In genomic region chr5:147293127-147293910, GRCm38 (mm10) we compare ENCODE assay signal across 8 mouse cellular contexts. TPM values are rescaled to one million over a fixed set of nuclear protein-coding genes. Genes with fewer than 3 reads are reported as not detected.
A peak's percentile ranks its signal among the peaks of the same experiment; 100 is the strongest.
DNase-seq lines count a peak whose midpoint lies in the region; ATAC-seq and TF ChIP-seq lines count a peak whose summit lies in the region.

No protein-coding gene starts in this region.

- H3K9me3 ChIP-seq in intestine, postnatal 0 days (ENCODE audit: control insufficient read depth) = no peaks in the 10 kb centered on the region
- no peaks in the 10 kb centered on the region for H3K9me3 ChIP-seq in midbrain, postnatal 0 days (ENCODE audit: low read length)
- no peaks in the 10 kb centered on the region for H3K9me3 ChIP-seq in stomach, postnatal 0 days (ENCODE audit: control insufficient read depth, low read length)

- H3K27me3 ChIP-seq in intestine, postnatal 0 days (replicated peaks; ENCODE audit: control insufficient read depth, insufficient read depth, low read length) = peaks cover 5% of the 10 kb centered on the region; the same call in 1 of the 2 replicates
- H3K27me3 ChIP-seq in liver, adult 2 months (ENCODE audit: control insufficient read depth, insufficient read depth, low read length) = peaks cover 12% of the 10 kb centered on the region; the same call in 1 of the 2 replicates
- H3K27me3 ChIP-seq in midbrain, postnatal 0 days (ENCODE audit: insufficient read depth, low read length) = peaks cover 57% of the 10 kb centered on the region
- peaks cover 5% of the 10 kb centered on the region; the same call in 1 of the 2 replicates for H3K27me3 ChIP-seq in stomach, postnatal 0 days (ENCODE audit: control insufficient read depth, insufficient read depth, low read length)

- peak overlapping the region; percentile 54 for H3K4me2 ChIP-seq in intestine, postnatal 0 days (replicated peaks; ENCODE audit: low read depth)
- H3K4me2 ChIP-seq in midbrain, postnatal 0 days (ENCODE audit: low read depth, low read length, poor library complexity, severe bottlenecking) = no peak overlapping the region
- 0 out of 2 replicates have a peak overlapping the region, but pooled peaks have one; percentile 12 for H3K4me2 ChIP-seq in stomach, postnatal 0 days (replicated peaks; ENCODE audit: low read depth)

- 0 out of 2 replicates have a peak, but pooled peaks cover 4% of the 10 kb centered on the region for H3K4me1 ChIP-seq in intestine, postnatal 0 days (replicated peaks; ENCODE audit: control insufficient read depth, insufficient read depth, low read length)
- H3K4me1 ChIP-seq in liver, adult 2 months (ENCODE audit: control insufficient read depth, insufficient read depth, low read length) = no peaks in the 10 kb centered on the region
- H3K4me1 ChIP-seq in midbrain, postnatal 0 days (ENCODE audit: insufficient read depth, low read length) = no peaks in the 10 kb centered on the region
- H3K4me1 ChIP-seq in stomach, postnatal 0 days (replicated peaks; ENCODE audit: control insufficient read depth, insufficient read depth) = no peaks in the 10 kb centered on the region

- H3K79me2 ChIP-seq in liver, adult 2 months (ENCODE audit: control insufficient read depth, insufficient read depth, low read length) = no peaks in the 10 kb centered on the region

- no peak overlapping the region for H3K9ac ChIP-seq in intestine, postnatal 0 days (ENCODE audit: low read depth, low read length)
- no peak overlapping the region for H3K9ac ChIP-seq in liver, adult 2 months (ENCODE audit: low read depth, low read length)
- H3K9ac ChIP-seq in midbrain, postnatal 0 days (replicated peaks; ENCODE audit: low read length, poor library complexity, severe bottlenecking) = no peak overlapping the region
- H3K9ac ChIP-seq in stomach, postnatal 0 days (ENCODE audit: low read length) = no peak overlapping the region

- peak; percentile 97 for DNase-seq in 3T3-L1 (ENCODE audit: low read depth, low spot score)
- DNase-seq in MN1 (ENCODE audit: low spot score) = peak; percentile 87
- peak; percentile 28 for DNase-seq in cerebellum, adult 9-11 months
- DNase-seq in frontal cortex, postnatal 25 days (ENCODE audit: low spot score in 2 of 2) = peak; percentile 35 to 47
- DNase-seq in liver, adult 2 months (ENCODE audit: extremely low read depth, low read depth, low spot score) = peak; percentile 58
- DNase-seq in midbrain, postnatal 0 days (ENCODE audit: low spot score) = peak; percentile 79
- DNase-seq in stomach, postnatal 0 days (ENCODE audit: low spot score) = peak; percentile 92

- H3K27ac ChIP-seq in intestine, postnatal 0 days (ENCODE audit: low read depth, low read length) = peak overlapping the region; percentile 75; the same call in 1 of the 2 replicates
- H3K27ac ChIP-seq in liver, adult 2 months (replicated peaks; ENCODE audit: insufficient read depth, low read depth, low read length) = no peak overlapping the region
- no peak overlapping the region for H3K27ac ChIP-seq in midbrain, postnatal 0 days (ENCODE audit: low read depth, low read length)
- H3K27ac ChIP-seq in stomach, postnatal 0 days (replicated peaks) = no peak overlapping the region; the same call in 1 of the 2 replicates

- peak; percentile 99 for TF ChIP-seq CTCF in intestine, postnatal 0 days (IDR thresholded peaks at IDR 0.05; ENCODE audit: low read depth)
- peak; percentile 95 for TF ChIP-seq CTCF in liver, adult 2 months (IDR thresholded peaks at IDR 0.05; ENCODE audit: low read depth, low read length)
- TF ChIP-seq CTCF in midbrain, postnatal 0 days (IDR thresholded peaks at IDR 0.05) = peak; percentile 93
- peak; percentile 96 for TF ChIP-seq CTCF in stomach, postnatal 0 days (IDR thresholded peaks at IDR 0.05; ENCODE audit: low read depth)

- H3K4me3 ChIP-seq in intestine, postnatal 0 days (ENCODE audit: low read depth, low read length) = peak overlapping the region; percentile 12; the same call in 1 of the 2 replicates
- H3K4me3 ChIP-seq in liver, adult 2 months (ENCODE audit: insufficient read depth, low read depth, low read length) = no peak overlapping the region
- H3K4me3 ChIP-seq in midbrain, postnatal 0 days (ENCODE audit: low read depth, low read length) = no peak overlapping the region
- no peak overlapping the region for H3K4me3 ChIP-seq in stomach, postnatal 0 days (ENCODE audit: low read depth, low read length)

- ATAC-seq in intestine, postnatal 0 days = peak; percentile 81
- peak; percentile 63 for ATAC-seq in midbrain, postnatal 0 days (ENCODE audit: low FRiP score)
- ATAC-seq in stomach, postnatal 0 days (ENCODE audit: low FRiP score, low TSS enrichment) = peak; percentile 84

- no peak for TF ChIP-seq POLR2A in liver, adult 2 months (IDR thresholded peaks at IDR 0.05; ENCODE audit: extremely low read depth, insufficient read depth, low read length)

- H3K36me3 ChIP-seq in intestine, postnatal 0 days (ENCODE audit: control insufficient read depth, insufficient read depth) = no peaks in the 10 kb centered on the region
- no peaks in the 10 kb centered on the region for H3K36me3 ChIP-seq in liver, adult 2 months (ENCODE audit: control insufficient read depth, insufficient read depth, low read length)
- H3K36me3 ChIP-seq in midbrain, postnatal 0 days (ENCODE audit: insufficient read depth, low read length) = no peaks in the 10 kb centered on the region
- no peaks in the 10 kb centered on the region for H3K36me3 ChIP-seq in stomach, postnatal 0 days (ENCODE audit: control insufficient read depth, insufficient read depth, low read length)

- 18% methylated on average over 18 of the region's 18 CpGs for WGBS in intestine, postnatal 0 days
- 19% methylated on average over 18 of the region's 18 CpGs for WGBS in liver, adult 2 months
- WGBS in midbrain, postnatal 0 days = 12% methylated on average over 18 of the region's 18 CpGs
- WGBS in stomach, postnatal 0 days = 21% methylated on average over 18 of the region's 18 CpGs

- TF ChIP-seq EP300 in stomach, postnatal 0 days (optimal IDR thresholded peaks at IDR 0.05) = no peak

RNA-seq across cellular contexts. Expression of gene Cdx2, which starts 13.8 kb away (rescaled TPM):
- polyA plus RNA-seq in intestine, postnatal 0 days (2015; fragmentation: Nextera tagmentation; extraction: Ambion mirVana) = 35.0 and 38.9 TPM in 2 replicates
- total RNA-seq in liver, adult 2 months (2014; rRNA removed) = not detected in 2 replicates
- polyA plus RNA-seq in liver, adult 2 months (2012; rRNA removed) = 0.04 TPM in 1 of 2 replicates, not detected in the other
- not detected in 2 replicates for total RNA-seq in midbrain, postnatal 0 days (2014; rRNA removed)
- not detected in 2 replicates for polyA plus RNA-seq in midbrain, postnatal 0 days (2015; fragmentation: Nextera tagmentation; extraction: Ambion mirVana)
- 0.05 and 0.06 TPM in 2 replicates for polyA plus RNA-seq in stomach, postnatal 0 days (2015; fragmentation: Nextera tagmentation; extraction: Ambion mirVana)

RNA-seq across cellular contexts. Expression of gene Pdx1, which starts 23.6 kb away (rescaled TPM):
- polyA plus RNA-seq in intestine, postnatal 0 days (2015; fragmentation: Nextera tagmentation; extraction: Ambion mirVana) = 6.7 and 9.2 TPM in 2 replicates
- total RNA-seq in liver, adult 2 months (2014; rRNA removed) = not detected in 2 replicates
- polyA plus RNA-seq in liver, adult 2 months (2012; rRNA removed) = not detected in 2 replicates
- not detected in 2 replicates for total RNA-seq in midbrain, postnatal 0 days (2014; rRNA removed)
- not detected in 2 replicates for polyA plus RNA-seq in midbrain, postnatal 0 days (2015; fragmentation: Nextera tagmentation; extraction: Ambion mirVana)
- 3.0 and 3.6 TPM in 2 replicates for polyA plus RNA-seq in stomach, postnatal 0 days (2015; fragmentation: Nextera tagmentation; extraction: Ambion mirVana)

RNA-seq across cellular contexts. Expression of gene Urad, which starts 28.9 kb away (rescaled TPM):
- 0.95 and 1.1 TPM in 2 replicates for polyA plus RNA-seq in intestine, postnatal 0 days (2015; fragmentation: Nextera tagmentation; extraction: Ambion mirVana)
- total RNA-seq in liver, adult 2 months (2014; rRNA removed) = 106 and 128 TPM in 2 replicates
- 154 and 217 TPM in 2 replicates for polyA plus RNA-seq in liver, adult 2 months (2012; rRNA removed)
- not detected in 2 replicates for total RNA-seq in midbrain, postnatal 0 days (2014; rRNA removed)
- polyA plus RNA-seq in midbrain, postnatal 0 days (2015; fragmentation: Nextera tagmentation; extraction: Ambion mirVana) = not detected in 2 replicates
- not detected in 2 replicates for polyA plus RNA-seq in stomach, postnatal 0 days (2015; fragmentation: Nextera tagmentation; extraction: Ambion mirVana)

Comparison
In these comparisons a context has a peak if more than half of its experiments do, and no peak if none do; other contexts are left out.
1. DNase-seq: peak in every context shown above with its lines; median percentile 97 in 3T3-L1; 92 in stomach, postnatal 0 days; 87 in MN1; 79 in midbrain, postnatal 0 days; 58 in liver, adult 2 months; 41 in frontal cortex, postnatal 25 days; 28 in cerebellum, adult 9-11 months.
2. RNA of gene Cdx2, which starts 13.8 kb away (polyA plus RNA-seq): 35.0 to 38.9 TPM in intestine, postnatal 0 days; 0.05 to 0.06 TPM in stomach, postnatal 0 days, 0.04 TPM in liver, adult 2 months and not detected in midbrain, postnatal 0 days; every median in the first group is over 10 times any median in the second.
3. RNA of gene Urad, which starts 28.9 kb away (polyA plus RNA-seq): 154 to 217 TPM in liver, adult 2 months; 0.95 to 1.1 TPM in intestine, postnatal 0 days, not detected in midbrain, postnatal 0 days and not detected in stomach, postnatal 0 days; every median in the first group is over 10 times any median in the second.
4. Peak in every context shown above with its lines, with median percentiles within 50 percentile points of each other: ATAC-seq and CTCF ChIP-seq.